Mouse (Mus musculus) lung, postnatal 0 days (tissue): ENCODE data around the gene Meis3.
A peak's percentile ranks its signal among the peaks of the same experiment; 100 is the strongest.

Experiments
- CTCF ChIP-seq: IDR thresholded peaks from 2 replicates; pipeline ENCODE4 v1.5.1; 2016; ENCODE audit warnings: antibody characterized with exemption, mild to moderate bottlenecking
- EP300 ChIP-seq: IDR thresholded peaks from 2 replicates; pipeline ENCODE4 v1.6.1; 2016; ENCODE audit warnings: antibody characterized with exemption, mild to moderate bottlenecking, control low read depth

DNA sequence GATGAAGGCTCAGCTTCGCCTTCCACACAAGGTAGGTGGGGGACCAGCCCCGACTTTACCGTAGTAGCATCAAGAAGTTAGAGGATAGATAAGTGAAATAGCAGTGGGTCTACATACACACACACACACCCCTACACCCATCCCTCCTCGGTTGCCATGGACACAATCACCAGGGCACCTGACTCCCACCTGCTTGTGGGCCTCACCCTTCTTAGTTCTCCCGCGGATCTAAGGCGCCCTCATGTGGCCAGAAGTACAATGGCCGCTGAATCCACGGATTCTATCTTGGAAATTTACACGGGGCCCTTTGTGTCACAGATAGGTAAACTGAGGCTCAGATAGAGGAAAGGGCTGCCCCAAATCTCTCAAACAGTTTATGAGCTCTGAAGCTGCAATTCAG is 21.4 kb upstream of the Meis3 start:
- TF ChIP-seq EP300, result no peak
- peak; percentile 78 for TF ChIP-seq CTCF
